Mouse (Mus musculus) heart, adult 2 months (tissue): ENCODE measurements at regions not wholly inside any gene's neighbourhood (a gene's known extent, or its start where the extent isn't known, plus 50 kb on each side); places are given as distances from the start of the nearest gene placed in this dataset.

Source experiments
- DNase-seq, 2 experiments: peaks; one replicate each; pipeline ENCODE4 v3.0.0; 2021
- H3K27ac ChIP-seq: fragments of 200-600 bp; 2 replicates; pipeline ENCODE4 v1.8.1; 2022
- H3K27me3 ChIP-seq: fragments of 200-500 bp; 2 replicates; pipeline ENCODE4 v1.6.1; 2012; ENCODE audit warnings: mild to moderate bottlenecking, low read length, inconsistent platforms, mixed read lengths; ENCODE audit not compliant: control insufficient read depth, insufficient read depth
- H3K36me3 ChIP-seq: fragments of 200-500 bp; 2 replicates; pipeline ENCODE4 v1.6.1; 2012; ENCODE audit warnings: low read length, inconsistent platforms; ENCODE audit not compliant: control insufficient read depth, insufficient read depth
- H3K4me1 ChIP-seq: fragments of 200-500 bp; 2 replicates; pipeline ENCODE4 v1.6.1; 2011; ENCODE audit warnings: low read length; ENCODE audit not compliant: control insufficient read depth, insufficient read depth
- H3K4me3 ChIP-seq: fragments of 200-600 bp; 2 replicates; pipeline ENCODE4 v1.8.1; 2022
- H3K79me2 ChIP-seq: fragments of 200-500 bp; replicated peaks from 2 replicates; pipeline ENCODE4 v1.6.1; 2012; ENCODE audit warnings: mild to moderate bottlenecking, inconsistent platforms, low read length, moderate library complexity, mixed read lengths; ENCODE audit not compliant: control insufficient read depth, insufficient read depth
- H3K9ac ChIP-seq: fragments of 200-500 bp; 2 replicates; pipeline ENCODE4 v1.6.1; 2012; ENCODE audit warnings: low read depth, mild to moderate bottlenecking, control low read depth, inconsistent platforms, low read length, mixed read lengths
- CTCF ChIP-seq: fragments of 200-600 bp; IDR thresholded peaks from 2 replicates; pipeline ENCODE4 v1.8.1; 2022; ENCODE audit warnings: antibody characterized with exemption, mild to moderate bottlenecking, moderate library complexity
- EP300 ChIP-seq: fragments of 200-500 bp; IDR thresholded peaks from 2 replicates; pipeline ENCODE4 v1.6.1; 2011; ENCODE audit warnings: low read depth, low read length, control low read depth; ENCODE audit not compliant: insufficient read depth
- POLR2A ChIP-seq: fragments of 200-500 bp; IDR thresholded peaks from 2 replicates; pipeline ENCODE4 v1.6.1; 2011; ENCODE audit warnings: mild to moderate bottlenecking, low read depth, low read length, control low read depth; ENCODE audit not compliant: insufficient read depth
- WGBS: fragments of 180-500 bp; shearing (Covaris S2); methylation state at CpG from one replicate; pipeline ENCODE4 v1.1.7; 2018; 5-methylcytosine and 5-hydroxymethylcytosine counted together
- intact Hi-C: fragments of 180-260 bp; cut with DNase I; formaldehyde crosslinking; loops from one replicate; pipeline ENCODE4 v1.15.1; 2025

DNA sequence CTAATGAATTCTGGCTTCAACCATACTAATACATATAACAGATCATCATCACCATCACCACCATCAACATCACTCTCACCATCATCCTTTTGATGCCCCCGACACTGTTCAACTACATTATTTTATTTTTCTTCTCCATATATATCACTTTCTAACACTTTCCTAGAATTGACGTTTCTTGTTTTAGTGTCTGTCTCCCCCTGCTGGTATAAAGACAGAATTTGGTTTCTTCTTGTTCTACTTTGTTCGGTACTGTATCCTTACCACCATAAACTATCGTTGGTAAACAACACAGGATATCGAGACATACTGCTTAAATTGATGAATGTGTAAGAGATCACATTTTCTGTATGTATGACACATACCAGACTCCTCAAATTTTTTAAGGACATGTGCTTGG lies 92.5 kb upstream of the Tab3 start:
- H3K27ac ChIP-seq, result no peak overlapping the region
- no peaks in the 10 kb centered on the region for H3K27me3 ChIP-seq
- TF ChIP-seq CTCF (peak; percentile 66), POLR2A (no peak), EP300 (no peak)
- intact Hi-C loops, result no loop called here
- no peak overlapping the region for H3K9ac ChIP-seq
- DNase-seq, result no peak
- H3K4me1 ChIP-seq, result no peaks in the 10 kb centered on the region
- no peaks in the 10 kb centered on the region for H3K36me3 ChIP-seq
- H3K4me3 ChIP-seq, result no peak overlapping the region
- no peaks in the 10 kb centered on the region for H3K79me2 ChIP-seq
- WGBS, result 40% methylated on average over 5 of the region's 5 CpGs

DNA sequence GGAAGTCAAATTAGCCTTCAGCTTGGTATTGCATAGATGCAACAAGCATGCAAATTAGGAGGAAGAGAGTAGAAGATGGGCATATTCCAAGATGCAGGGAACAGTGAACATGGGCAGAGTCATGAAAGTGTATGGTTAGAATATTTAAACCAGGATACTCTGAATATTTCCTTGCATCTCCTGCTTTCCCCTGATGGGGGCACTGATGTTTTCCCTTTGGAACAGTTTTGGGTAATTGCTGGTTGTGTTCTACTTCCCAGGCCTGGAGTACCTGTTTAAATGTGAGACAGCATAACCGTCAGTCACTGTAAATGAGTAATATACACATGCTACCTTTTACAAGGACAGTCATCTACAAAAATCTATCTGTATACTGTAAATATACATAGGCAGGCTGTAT lies 76.9 kb upstream of the Tab3 start:
- no peak overlapping the region for H3K27ac ChIP-seq
- no peak overlapping the region for H3K9ac ChIP-seq
- no peak for DNase-seq
- TF ChIP-seq EP300, result no peak
- no peak for TF ChIP-seq POLR2A
- peak; percentile 51 for TF ChIP-seq CTCF
- no peaks in the 10 kb centered on the region for H3K79me2 ChIP-seq
- no peaks in the 10 kb centered on the region for H3K4me1 ChIP-seq
- no peaks in the 10 kb centered on the region for H3K27me3 ChIP-seq
- H3K4me3 ChIP-seq, result no peak overlapping the region
- WGBS, result 78% methylated on average over 1 of the region's 1 CpGs
- no peaks in the 10 kb centered on the region for H3K36me3 ChIP-seq
- intact Hi-C loops, result no loop called here
